Mouse (Mus musculus) monocyte, adult 2 months (primary cell): Measurements from ENCODE around the gene Carm1.
A peak's percentile ranks its signal among the peaks of the same experiment; 100 is the strongest.

Experiments
- DNase-seq, 2 experiments: peaks; one replicate each; pipeline ENCODE4 v3.0.0; 2022; ENCODE audit warnings: low spot score in 2 of 2, low read depth in 1 of 2

The Carm1 gene

DNA sequence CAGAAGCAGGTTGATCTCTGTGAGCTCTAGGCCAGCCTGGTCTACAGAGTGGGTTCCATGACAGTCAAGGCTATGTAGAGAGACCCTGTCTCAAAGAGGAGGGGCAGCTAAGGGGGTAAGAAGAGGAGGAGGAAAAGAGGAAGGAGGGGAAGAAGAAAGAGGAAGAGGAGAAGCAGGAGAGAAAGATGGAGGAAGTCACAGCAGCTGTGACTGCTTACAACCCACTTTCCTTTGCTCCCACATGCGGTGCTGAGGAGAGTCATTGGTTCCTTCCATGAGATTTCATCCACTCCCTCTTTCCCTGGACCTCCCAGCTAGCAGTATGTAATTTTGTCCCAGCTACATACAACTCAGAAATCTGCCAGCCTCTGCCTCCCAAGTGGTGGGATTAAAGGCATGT, 60.0 kb downstream of the Carm1 start:
- no peak for DNase-seq

- DNase-seq = peak; percentile 74 to 76
Measured at GRCm38 (mm10) chr9:21609861-21610260, 63.2 kb downstream of the Carm1 start.

- no peak for DNase-seq
Measured at GRCm38 (mm10) chr9:21614864-21615616, 68.3 kb downstream of the Carm1 start.

DNA sequence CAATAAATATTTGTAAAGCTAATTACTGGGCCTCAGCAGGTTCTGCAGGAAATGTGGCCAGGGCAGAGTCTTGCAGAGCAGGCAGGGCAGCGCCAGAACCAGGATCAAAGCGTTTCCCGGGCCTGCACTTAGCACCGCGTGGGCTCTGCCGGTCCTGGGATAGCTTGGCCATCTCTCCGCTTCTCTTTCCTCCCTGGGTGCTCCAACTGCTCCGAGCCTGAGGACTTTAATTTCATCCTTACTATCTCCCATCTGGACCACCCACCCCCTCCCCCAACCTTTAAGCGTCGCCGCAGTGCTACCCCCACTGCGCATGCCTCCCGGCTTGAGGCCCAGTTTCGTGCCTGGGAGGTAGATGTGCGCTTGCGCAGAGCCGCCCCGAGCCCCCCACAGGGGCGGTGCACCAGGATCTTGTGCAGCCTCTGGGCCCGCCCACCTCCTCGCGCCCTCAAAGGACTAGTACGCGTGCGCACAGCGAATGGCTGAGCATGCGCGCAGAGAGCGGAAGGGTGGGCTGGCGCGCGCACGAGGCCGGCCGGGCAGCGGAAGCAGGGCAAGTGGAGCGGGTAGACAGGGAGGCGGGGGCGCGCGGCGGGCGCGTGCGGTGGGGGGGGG, 69.0 kb downstream of the Carm1 start, which contains the start of gene Smarca4:
Gene Smarca4 (plus strand): TSS at position 553 of the 615 bp plus-strand sequence.
- peak; percentile 96 to 98 for DNase-seq

DNA sequence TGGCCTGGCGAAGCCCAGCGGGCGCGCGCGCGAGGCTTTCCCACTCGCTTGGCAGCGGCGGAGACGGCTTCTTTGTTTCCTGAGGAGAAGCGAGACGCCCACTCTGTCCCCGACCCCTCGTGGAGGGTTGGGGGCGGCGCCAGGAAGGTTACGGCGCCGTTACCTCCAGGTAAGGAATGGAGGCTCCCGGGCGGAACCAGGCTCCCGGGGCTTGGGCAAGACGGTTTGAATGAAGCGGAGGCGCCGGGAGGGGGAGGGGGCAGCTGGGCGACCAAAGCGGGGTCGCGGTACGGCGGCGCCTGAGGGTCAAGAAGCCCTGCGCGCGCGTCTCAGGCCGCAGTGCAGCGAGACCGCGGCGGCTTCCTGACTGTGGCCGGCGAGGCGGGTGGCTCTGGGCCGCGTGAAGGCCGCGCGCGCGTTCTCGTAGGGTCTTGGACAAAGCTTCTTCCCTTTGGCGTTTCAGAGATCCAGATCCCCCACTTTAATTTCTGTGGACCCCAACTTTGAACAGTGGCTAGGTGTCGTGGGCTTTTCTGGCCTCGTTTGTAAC, 69.6 kb downstream of the Carm1 start:
- DNase-seq = peak in 1 of 2 experiments; percentile 55

- no peak for DNase-seq
Measured at GRCm38 (mm10) chr9:21617066-21617465, 70.4 kb downstream of the Carm1 start.

GRCm38 (mm10) chr9:21620229-21620628, 73.5 kb downstream of the Carm1 start:
- no peak for DNase-seq

DNA sequence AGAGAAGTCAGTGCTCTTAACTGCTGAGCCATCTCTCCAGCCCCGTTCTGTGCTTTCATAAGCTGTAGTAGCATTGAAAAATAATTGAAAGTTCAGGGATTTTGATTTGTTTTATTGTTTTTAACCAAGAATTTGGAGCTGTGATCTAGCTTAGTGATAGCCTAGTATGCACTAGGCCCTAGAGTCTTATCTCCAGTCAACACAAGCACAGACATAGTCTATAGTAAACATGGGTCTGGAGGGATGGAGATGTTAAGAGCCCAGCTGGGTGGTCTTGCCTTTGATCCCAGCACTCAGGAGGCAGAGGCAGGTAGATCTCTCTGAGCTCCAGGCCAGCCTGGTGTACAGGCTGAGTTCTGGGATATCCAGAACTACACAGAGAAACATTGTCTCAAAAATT, 76.0 kb downstream of the Carm1 start:
- DNase-seq = no peak

- no peak for DNase-seq
Measured at GRCm38 (mm10) chr9:21625342-21626339, 78.9 kb downstream of the Carm1 start.

- DNase-seq = no peak
Measured at GRCm38 (mm10) chr9:21626571-21626970, 79.9 kb downstream of the Carm1 start.

DNA sequence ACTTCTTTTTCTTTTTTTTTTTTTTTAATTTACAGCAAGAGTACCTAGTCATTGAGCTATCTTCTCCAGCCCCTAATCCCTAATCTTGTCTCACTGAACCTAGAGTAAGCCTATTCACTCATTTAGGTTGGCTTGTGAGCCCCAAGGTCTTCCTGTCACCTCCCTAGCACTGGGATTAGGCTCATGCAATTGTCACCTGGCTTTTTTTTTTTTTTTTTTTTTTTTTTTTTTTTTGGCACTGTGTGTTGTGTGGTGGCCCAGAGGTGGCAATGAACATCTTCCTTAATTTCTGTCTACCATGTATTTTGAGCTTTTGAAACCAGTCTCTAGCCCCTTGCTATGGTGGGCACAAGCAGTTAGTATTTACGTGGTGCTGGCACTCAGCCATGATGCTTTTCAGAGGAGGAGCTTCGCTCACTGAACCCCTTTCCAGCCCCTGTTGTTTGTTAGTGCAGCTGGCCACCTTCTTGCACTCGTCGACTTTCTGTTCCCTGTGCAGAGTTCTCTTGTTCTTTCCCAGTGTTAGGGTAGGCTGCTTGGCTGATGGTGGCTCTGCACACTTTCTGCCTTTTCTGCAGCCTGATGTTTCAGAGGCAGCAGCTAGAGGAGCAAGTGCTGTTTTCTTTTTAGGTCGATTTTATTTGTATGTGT, 80.6 kb downstream of the Carm1 start:
- DNase-seq = no peak

DNA sequence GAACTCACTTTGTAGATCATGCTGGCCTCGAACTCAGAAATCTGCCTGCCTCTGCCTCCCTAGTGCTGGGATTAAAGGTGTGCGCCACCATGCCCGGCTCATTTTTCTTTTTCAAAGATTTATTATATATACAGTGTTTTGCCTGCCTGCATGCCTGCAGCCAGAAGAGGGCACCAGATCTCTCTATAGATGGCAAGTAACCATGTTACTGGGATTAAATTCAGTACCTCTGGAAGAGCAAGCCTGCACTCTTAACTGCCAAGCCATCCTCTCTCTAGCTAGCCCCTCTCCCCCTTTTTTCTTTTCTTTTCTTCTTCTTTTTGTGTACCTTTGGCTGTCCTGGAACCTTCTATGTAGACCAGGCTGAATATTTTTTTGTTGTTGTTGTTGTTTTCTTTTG, 84.0 kb downstream of the Carm1 start:
- DNase-seq = no peak

DNA sequence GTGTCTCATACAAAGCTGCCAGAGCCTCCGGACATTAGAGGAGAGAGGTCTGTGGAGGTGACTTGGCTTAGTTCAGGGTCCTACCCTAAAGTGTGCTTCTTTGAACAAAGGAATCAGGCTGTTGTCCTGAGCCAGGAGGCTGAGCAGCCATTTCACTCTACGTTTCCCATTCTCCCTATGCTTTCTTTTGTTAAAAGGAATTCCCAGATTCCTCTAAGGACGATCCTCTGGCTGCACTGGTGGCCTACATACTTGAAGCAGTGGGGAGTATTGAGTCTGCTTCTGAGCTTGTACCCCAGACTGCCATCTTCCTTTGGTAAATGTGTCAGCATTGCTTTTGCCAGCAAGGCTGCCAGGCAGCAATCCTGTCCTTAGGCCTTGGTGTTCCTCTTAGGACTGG, 86.4 kb downstream of the Carm1 start:
- DNase-seq = no peak

GRCm38 (mm10) chr9:21635639-21636038, 88.9 kb downstream of the Carm1 start:
- DNase-seq = no peak

DNA sequence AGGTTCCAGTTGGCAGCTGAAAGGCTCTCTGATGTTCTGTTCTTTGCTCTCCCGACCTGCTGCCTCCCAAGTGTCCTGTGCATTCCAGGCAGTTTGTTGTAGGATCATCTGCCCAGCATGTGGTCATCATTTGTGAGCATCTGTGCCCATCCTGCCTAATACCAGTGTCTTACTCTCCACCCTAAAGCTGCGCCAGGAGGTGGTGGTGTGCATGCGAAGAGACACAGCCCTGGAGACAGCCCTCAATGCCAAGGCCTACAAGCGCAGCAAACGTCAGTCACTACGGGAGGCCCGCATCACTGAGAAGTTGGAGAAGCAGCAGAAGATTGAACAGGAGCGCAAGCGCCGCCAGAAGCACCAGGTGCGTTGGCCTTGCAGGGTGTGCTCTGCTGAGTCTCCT, 92.3 kb downstream of the Carm1 start:
- no peak for DNase-seq
